Mouse (Mus musculus) lung, postnatal 0 days (tissue): ENCODE measurements around the gene Mical2.

Source experiments
- CTCF ChIP-seq: IDR thresholded peaks from 2 replicates; pipeline ENCODE4 v1.5.1; 2016; ENCODE audit warnings: antibody characterized with exemption, mild to moderate bottlenecking
- EP300 ChIP-seq: IDR thresholded peaks from 2 replicates; pipeline ENCODE4 v1.6.1; 2016; ENCODE audit warnings: antibody characterized with exemption, mild to moderate bottlenecking, control low read depth

DNA sequence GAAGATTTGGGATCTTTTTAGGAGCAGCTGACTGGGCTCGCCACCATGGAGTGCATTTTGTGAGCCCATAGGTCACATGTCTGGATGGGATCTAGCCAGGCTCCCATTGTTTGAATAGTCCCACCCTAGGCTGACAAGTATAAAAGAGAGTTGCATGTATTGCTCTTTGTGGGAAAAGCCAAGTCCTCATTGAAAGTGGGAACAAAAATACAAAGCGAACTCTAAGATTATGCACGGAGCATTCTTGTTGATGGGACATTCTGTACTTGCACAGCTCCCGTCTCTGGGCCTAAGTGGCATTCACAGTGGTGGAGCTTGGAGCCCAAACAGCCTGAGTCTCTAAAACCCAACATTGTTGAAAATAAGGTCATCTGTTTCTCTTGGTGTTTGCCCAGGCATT is 101.2 kb downstream of the Mical2 start:
- TF ChIP-seq CTCF: no peak
- peak; percentile 88 for TF ChIP-seq EP300
